Mouse (Mus musculus) layer of hippocampus, adult 8-10 months (tissue): ENCODE data around the gene Jmjd4. TPM values are rescaled to one million over a fixed set of nuclear protein-coding genes. Genes with fewer than 3 reads are reported as not detected.

ENCODE experiments used
- DNase-seq, 2 experiments: peaks; one replicate each; pipeline ENCODE4 v3.0.0; 2022; ENCODE audit warnings: low spot score in 2 of 2
- total RNA-seq, 4 experiments: library from RNA; stranded (reverse); gene quantifications; 2 replicates each; pipeline ENCODE4 v1.2.4; 2022

Jmjd4 gene
- total RNA-seq, 4 experiments from 2014 or later, result 24.0 to 27.8 (median 26.7) TPM

DNA sequence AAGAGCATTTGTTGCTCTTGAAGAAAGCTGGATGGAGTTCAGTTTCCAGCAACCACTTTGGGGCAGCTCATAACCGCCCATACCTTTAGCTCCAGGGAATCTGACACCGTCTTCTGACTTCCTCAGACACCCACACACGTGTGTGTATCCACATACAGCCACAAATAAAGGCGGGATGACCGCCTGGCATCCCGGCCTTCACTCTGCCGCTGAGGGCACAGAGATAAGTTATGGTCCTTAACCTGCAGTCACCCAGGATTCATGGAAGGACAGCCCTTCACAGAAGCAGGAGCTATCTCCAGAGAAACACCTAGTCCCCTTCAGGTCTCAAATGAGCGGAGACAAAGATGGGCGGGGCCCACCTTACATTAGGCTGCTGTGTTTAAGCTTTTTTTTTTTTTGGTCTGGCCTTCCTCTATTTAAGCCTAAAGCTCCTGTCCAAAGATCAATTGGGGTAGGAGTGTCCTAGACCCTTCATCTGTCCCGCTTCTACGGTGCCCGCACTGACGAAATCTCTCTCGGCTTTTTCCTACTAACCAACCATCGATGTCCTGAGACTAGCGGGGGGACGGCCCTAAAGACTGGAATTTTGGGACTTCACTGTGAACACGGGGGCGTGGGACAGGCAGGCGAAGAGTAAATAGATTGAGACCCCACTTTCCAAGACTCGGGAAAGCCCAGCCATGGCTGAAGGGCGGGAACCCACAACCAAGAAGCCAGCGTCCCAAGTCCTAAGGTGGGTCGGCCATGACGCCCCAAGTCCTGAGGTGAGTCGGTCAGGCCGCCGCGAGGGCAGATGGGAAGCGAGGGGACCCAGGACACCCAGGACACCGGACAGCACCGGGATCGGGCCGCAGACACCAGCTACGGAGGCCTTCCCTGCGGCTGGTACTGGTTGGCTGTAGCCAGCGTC lies 21.8 kb downstream of the Jmjd4 start:
- no peak for DNase-seq

DNA sequence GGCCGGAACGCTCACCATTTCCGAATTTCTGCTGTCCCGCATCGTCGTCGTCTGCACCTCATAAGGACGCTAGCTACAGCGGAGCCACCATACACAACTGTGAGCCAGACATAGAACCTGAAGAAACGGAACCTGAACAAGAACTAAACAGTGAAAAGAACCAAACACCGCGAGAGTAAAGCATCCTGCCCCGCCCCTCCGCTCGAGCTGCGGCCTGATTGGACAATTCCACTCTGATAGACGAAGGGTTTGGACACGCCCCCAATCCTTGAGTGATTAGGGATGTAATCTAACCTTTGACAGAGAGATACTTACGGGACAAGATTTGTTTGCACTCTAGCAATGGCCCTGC lies 22.5 kb downstream of the Jmjd4 start, which contains the start of gene Zfp867:
Gene Zfp867 (minus strand): TSS at position 149 of the 352 bp plus-strand sequence.
- peak; percentile 87 to 88 for DNase-seq

DNA sequence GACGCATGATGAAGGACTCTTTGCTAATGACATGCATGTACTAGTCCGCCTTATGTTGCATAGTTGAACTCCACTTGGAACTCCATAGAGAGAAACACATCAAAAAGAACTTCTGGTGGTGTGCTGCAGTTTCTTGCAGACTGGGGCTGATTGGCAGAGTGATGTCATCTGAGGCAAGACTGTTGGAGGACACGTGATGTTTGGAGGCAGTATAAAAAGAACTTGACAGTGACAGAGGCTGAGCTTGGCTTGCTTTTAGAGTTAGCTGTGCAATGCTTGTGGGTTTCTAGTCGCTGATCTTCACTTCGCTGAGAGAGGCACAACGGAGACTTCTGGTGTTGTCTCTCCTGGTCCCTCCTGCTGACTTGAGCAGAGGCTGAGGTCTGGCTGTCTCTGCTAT lies 27.4 kb downstream of the Jmjd4 start:
- DNase-seq, result no peak

DNA sequence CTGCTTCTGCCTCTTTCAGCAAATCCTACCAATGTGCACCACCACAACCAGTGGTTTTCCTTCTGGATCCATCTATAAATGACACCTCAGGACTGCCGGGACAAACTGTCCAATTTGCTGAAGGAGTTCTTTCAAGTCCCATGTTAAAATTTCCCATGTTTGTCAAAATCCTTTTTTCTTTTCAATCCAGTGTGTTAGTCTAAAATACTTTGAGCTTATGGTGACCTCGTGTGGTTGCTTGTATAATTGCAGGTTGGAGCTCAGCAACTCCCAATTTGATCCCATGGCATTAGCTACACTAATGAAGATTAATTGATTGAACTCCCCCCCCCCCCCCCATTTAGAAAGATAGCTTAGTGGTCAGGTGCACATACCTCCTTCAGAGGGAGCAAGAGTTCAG lies 33.4 kb downstream of the Jmjd4 start:
- DNase-seq, result peak in 1 of 2 experiments; percentile 56

DNA sequence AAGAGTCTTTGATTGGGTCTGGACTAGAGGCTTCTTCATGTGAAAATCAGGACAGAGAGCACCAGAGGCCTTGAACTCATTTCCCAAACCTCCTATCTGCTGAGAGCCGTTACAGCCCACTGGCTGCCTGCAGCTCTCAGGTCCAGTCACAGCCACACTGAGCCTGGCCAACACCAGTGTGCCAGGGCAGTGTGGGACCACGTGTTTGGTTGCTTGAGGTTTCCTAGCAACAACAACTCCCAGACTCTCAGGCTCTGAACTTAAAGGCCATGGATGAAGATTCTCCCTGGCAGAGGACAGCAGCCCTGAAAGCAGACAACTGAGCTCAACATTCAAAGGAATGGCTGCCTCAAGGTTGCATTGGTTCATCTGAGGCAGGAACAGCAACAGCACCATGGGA lies 35.8 kb downstream of the Jmjd4 start:
- no peak for DNase-seq

DNA sequence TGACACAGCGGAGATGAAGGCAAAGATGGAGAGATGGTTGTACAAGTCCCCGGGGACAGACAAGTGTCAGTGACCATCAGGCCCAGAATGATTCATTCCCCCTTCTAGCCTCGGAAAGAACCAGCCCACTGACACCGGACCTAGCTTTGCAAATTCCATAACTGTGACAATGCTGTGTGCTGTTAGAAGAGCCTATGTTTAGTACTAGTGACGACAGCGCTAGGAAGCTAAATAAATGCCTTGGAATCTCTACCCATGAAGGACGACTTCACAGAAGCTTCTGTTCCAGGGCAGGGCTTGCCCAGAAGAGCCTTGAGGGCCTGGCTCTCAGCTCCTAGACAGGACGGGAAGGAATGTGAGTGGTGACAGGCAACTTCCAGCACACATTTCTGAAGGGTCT lies 36.4 kb downstream of the Jmjd4 start:
- DNase-seq, result no peak

DNA sequence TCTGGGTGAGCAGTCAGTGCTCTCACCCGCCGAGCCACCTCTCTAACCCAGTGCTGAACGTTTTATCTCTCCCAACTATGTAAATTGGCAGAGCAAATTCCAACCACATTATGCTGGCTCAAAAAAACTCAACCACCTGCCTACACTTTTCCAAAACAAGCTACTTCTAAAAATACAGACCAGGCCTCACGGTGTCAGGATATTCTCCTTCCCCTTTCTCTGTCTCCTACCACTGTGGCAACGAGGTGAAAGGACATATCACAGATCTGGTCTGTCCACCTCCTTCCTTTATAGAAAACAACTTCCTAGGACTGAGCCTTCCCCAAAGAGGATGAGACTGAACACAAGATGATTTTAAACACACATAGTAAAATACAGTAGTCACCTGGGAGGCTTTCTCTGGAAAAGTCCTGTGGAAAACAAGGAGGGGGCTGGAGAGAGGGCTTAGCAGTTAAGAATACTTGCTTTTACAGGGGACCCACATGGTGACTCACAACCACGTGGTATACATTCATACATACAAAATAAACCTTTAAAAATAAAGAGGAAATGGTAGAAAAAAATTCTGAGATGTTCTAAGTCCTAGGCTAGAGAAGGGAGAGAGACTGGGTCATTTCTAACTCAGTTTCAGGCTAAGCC lies 46.9 kb downstream of the Jmjd4 start:
- no peak for DNase-seq

DNA sequence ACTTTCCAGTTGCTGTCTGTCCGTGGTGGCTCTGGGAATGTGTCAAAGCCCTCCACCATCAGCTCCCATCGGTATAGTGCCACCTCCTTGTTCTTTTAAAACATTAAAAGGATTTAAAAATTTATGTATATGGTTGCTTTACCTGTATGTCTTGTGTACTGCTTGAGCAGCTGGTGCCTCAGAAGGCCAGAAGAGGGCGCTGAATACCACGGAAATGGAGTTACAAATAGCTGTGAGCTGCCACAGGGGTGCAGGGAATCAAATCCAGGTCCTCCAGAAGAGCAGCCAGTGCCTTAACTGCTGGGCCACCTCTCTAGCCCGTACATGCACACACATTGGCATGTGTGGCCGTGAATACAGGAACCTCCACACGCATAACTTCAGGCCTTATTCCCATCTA lies 47.9 kb downstream of the Jmjd4 start:
- DNase-seq, result no peak

DNA sequence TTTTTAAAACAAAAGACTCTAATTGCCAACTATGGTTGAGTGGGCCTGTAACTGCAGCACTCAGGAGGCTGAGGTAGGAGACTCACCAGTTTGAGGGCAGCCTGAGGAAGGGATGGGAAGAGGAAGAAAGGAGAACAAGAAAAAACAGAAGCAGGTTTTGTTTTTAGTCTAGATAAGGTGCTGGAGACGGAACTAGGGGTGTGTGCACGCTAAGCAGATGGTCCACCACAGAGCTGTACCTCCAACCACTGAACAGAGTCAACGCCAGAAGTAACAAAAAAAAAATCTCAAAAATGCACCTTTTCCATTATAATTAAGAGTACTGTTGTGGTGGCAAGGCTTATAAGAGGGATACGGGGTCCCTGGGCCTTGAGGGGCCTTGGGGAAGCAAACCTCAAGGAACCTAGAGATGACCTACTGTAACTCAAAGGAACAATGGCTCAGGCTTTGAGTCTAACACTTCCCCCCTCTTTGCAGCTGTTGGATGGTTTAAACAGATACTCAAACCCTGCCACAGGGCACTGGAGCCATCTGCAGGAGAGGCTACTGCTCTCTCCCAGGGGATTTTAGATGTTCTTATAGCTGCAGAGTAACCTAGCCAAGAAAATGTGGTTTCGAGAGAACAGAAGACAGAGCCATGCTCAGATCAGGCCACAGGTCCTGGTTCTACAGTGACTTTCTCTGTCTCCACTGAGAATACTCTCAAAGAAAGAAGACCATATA lies 52.3 kb downstream of the Jmjd4 start:
- DNase-seq, result no peak

DNA sequence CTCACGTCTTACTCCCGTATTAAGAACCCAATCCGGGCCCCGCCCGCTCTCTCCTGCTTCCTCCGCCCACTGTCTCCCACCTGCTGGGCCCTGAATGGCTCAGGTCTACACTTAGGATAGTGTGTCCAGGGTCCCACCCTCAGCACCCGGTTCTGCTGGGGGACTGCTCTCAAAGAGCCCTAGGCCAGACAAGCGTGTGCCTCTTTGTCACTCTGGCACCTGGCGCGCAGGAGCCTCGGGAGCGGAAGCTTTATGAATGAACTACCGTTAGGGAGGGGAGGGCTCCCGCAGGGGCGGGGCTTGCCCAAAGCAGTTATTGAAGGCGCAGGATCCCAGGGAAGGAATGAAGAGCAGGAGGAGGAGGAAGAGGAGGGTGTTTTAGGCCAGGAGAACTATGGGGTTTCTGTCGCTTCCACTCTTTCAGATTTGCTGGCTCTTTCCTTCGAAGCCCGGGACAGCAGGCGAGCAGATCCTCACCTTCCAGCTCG lies 55.5 kb downstream of the Jmjd4 start:
- DNase-seq, result peak; percentile 39 to 44

DNA sequence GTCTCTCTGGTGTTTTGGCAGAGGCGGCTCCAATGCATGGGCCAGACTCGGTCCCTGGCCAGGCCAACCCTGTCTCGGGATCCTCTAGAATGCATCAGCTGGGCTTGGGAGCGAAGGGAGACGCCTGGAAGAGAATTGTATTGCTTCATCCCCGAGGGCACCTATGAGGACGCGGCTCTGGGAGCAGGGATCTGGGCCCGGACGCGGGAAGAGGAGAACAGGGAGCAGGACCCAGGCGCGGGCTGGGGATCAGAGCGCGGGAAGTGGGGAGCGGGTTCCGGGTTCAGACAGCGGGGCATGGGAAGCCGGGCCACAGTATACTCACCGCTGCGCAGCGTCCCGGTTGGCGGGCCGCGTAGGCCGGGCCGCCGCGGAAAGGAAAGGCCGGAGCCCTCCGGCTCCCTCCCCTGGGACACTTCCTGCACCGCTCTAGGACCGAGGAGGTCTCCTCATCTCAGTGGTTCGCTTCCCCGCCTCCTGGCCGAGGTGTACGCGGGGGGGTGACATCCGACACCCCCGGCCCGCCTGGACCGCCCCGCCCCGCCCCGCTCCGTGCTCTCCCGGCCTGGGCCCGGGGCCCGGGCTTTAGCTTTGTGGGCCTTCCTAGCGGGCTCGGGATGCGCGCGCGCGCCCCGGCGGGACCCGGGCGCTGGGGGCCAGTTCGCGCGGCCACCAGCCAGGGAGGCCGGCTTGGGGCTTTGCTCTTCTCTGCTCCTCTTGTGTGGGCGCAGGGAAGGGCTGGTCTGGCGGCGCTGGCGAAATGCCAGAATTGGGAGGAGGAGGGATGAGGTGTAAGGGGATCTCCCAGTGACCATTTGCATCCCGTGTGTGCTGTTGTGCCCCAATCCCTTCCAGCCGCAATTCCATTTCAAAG lies 56.2 kb downstream of the Jmjd4 start:
- DNase-seq, result peak; percentile 51 to 56

DNA sequence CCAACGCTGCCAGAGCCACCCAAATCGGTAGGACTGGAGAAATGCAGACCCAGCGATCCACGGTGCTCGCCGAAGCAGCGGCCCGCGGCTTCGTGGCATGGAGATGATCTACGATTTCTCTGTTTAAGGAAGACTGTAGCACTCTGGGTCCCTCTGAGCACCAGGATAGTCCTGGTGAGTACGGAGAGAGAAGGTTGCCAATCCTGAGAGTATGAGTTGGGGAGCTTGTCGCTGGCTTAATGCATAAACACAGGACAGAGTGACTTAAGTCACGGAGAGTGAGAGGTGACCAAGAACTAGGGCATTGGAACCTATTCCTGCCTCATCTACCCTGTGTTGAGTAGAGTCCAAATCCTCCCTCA lies 56.8 kb downstream of the Jmjd4 start:
- DNase-seq, result no peak

Other genes with a start within 250 kb of the Jmjd4 start
- 10 to 100 TPM; 31.2 to 40.8 (median 36.1) TPM for gene Mrpl55, start 247.6 kb upstream of the Jmjd4 start, total RNA-seq
- 10 to 100 TPM; 18.9 to 24.8 (median 22.0) TPM for gene 2310033P09Rik, start 241.7 kb upstream of the Jmjd4 start, total RNA-seq
- gene Arf1, start 221.8 kb upstream of the Jmjd4 start, total RNA-seq, result 100 to 1,000 TPM; 479 to 502 (median 488) TPM
- gene Wnt3a, start 159.3 kb upstream of the Jmjd4 start, total RNA-seq, result under 1 TPM in 3 of 4 experiments, not detected in 1; 0.10 to 0.22 (median 0.16) TPM
- gene Wnt9a, start 143.1 kb upstream of the Jmjd4 start, total RNA-seq, result 1 to 10 TPM; 2.9 to 7.3 (median 4.5) TPM
- not detected for gene Prss38, start 74.4 kb upstream of the Jmjd4 start, total RNA-seq
- 100 to 1,000 TPM; 337 to 371 (median 354) TPM for gene Snap47, start 1.1 kb downstream of the Jmjd4 start, total RNA-seq
- 1 to 10 TPM; 3.6 to 4.0 (median 3.7) TPM for gene Zfp867, start 22.4 kb downstream of the Jmjd4 start, total RNA-seq
- gene Zkscan17, start 76.7 kb downstream of the Jmjd4 start, total RNA-seq, result 1 to 10 TPM; 6.4 to 10.0 (median 8.3) TPM
- gene Nlrp3, start 91.5 kb downstream of the Jmjd4 start, total RNA-seq, result 1 to 10 TPM in 3 of 4 experiments, under 1 TPM in 1; 0.98 to 5.6 (median 2.3) TPM
- gene Olfr222, start 126.2 kb downstream of the Jmjd4 start, total RNA-seq, result not detected
- gene Olfr223, start 143.2 kb downstream of the Jmjd4 start, total RNA-seq, result not detected
- 100 to 1,000 TPM; 265 to 273 (median 269) TPM for gene Mprip, start 211.3 kb downstream of the Jmjd4 start, total RNA-seq